Mouse (Mus musculus) lung, embryonic 14.5 days (tissue): Measurements from ENCODE around the gene Gm17334. TPM values are rescaled to one million over a fixed set of nuclear protein-coding genes. Genes with fewer than 3 reads are reported as not detected.

Experiments
- ATAC-seq: fragments of 200-750 bp; cut with Nextera tagmentation; 2 replicates; pipeline ENCODE4 v1.8.0; 2017; ENCODE audit warnings: mild to moderate bottlenecking, moderate TSS enrichment, moderate library complexity; ENCODE audit not compliant: insufficient read depth
- DNase-seq: peaks from one replicate; pipeline ENCODE4 v3.0.0-alpha.2; 2015
- H3K27ac ChIP-seq: fragments of 300-500 bp; sonication (generic); 2 replicates; pipeline ENCODE4 v1.5.1; 2014; ENCODE audit warnings: low read depth, mild to moderate bottlenecking, moderate library complexity
- H3K27me3 ChIP-seq: fragments of 300-500 bp; sonication (generic); 2 replicates; pipeline ENCODE4 v1.6.1; 2014; ENCODE audit warnings: low read length, control low read depth; ENCODE audit not compliant: insufficient read depth
- H3K36me3 ChIP-seq: fragments of 300-500 bp; sonication (generic); 2 replicates; pipeline ENCODE4 v1.6.1; 2014; ENCODE audit warnings: control low read depth; ENCODE audit not compliant: insufficient read depth
- H3K4me1 ChIP-seq: fragments of 300-500 bp; sonication (generic); 2 replicates; pipeline ENCODE4 v1.6.1; 2014; ENCODE audit warnings: antibody characterized with exemption, control low read depth; ENCODE audit not compliant: insufficient read depth
- H3K4me2 ChIP-seq: fragments of 300-500 bp; sonication (generic); 2 replicates; pipeline ENCODE4 v1.6.1; 2014; ENCODE audit warnings: mild to moderate bottlenecking
- H3K4me3 ChIP-seq: fragments of 300-500 bp; sonication (generic); 2 replicates; pipeline ENCODE4 v1.5.1; 2014; ENCODE audit warnings: low read depth, low read length
- H3K9ac ChIP-seq: fragments of 300-500 bp; sonication (generic); 2 replicates; pipeline ENCODE4 v1.6.1; 2014
- H3K9me3 ChIP-seq: fragments of 300-500 bp; sonication (generic); 2 replicates; pipeline ENCODE4 v1.6.1; 2016; ENCODE audit warnings: low read depth, low read length, control low read depth
- CTCF ChIP-seq: IDR thresholded peaks from 2 replicates; pipeline ENCODE4 v1.5.1; 2016; ENCODE audit warnings: antibody characterized with exemption, low read depth
- WGBS: fragments of 180-500 bp; shearing (Covaris S2); extraction: QIAGEN DNeasy Blood & Tissue Kit; methylation state at CpG from one replicate; pipeline ENCODE4 v1.1.7; 2014; 5-methylcytosine and 5-hydroxymethylcytosine counted together
- polyA plus RNA-seq: library from polyadenylated mRNA; unstranded; fragments of >200 nt; fragmentation: Nextera tagmentation; extraction: Ambion mirVana; gene quantifications from 2 replicates; pipeline ENCODE4 v1.2.1, GENCODE M21; 2014

Gene Gm17334
- polyA plus RNA-seq = 0.22 and 0.28 TPM in 2 replicates

DNA sequence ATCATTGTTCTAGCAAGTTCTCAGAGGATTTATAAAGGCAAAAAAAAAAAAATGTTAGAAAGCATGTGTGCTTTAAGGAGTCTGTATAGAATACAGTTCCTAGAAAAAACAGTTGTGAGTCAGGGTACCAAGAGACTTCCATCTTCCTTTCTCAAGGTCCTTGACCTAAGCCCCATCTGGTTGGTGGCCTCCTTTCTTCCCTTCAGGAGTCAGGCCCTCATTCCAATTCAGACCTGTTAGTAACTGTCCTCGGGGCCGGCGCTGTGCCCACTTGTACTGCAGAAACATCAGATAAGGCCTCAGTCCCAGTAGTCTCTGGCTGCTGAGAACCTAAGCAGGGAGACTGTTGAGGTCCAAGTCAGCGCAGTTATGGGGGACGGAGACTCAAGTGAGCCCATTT lies at the start of gene Gm17334:
Gene Gm17334, minus strand, starts transcription at position 101 of the 400 bp plus-strand sequence.
- ATAC-seq (no peak), DNase-seq (no peak)
- no peak within 1 kb of the TSS for H3K9ac ChIP-seq
- no peaks in the 10 kb centered on the region for H3K27me3 ChIP-seq
- TF ChIP-seq CTCF = no peak
- peaks cover 44% of the 10 kb centered on the region for H3K36me3 ChIP-seq
- H3K27ac ChIP-seq = no peak within 1 kb of the TSS
- no peak within 1 kb of the TSS for H3K4me2 ChIP-seq
- no peaks in the 10 kb centered on the region for H3K4me1 ChIP-seq
- H3K4me3 ChIP-seq = no peak within 1 kb of the TSS
- 83% methylated on average over 5 of the region's 5 CpGs for WGBS
- no peaks in the 10 kb centered on the region for H3K9me3 ChIP-seq

DNA sequence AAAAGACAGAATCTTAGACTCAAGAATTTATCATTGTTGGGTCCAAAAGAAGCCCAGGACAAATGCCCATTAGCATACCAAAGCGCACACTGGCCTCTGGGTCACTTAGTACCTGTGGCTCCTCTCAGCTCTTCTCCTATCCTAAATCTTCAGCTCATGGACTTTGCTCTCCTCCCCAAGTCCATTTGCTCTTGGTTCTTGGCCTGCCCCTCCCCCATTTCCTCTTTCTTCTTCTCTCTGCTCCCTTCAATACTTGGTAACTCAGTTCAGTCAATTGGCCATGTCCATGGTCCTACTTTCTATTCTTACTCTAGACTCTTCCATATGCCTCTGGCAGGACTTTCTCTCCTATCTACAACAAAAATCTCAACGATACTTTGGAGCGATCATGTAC lies 49.0 kb upstream of the Gm17334 start:
- no peak for DNase-seq
- Histone ChIP-seq H3K4me2 (no peak overlapping the region), H3K36me3 (no peaks in the 10 kb centered on the region), H3K9ac (no peak overlapping the region), H3K4me1 (no peaks in the 10 kb centered on the region), H3K27me3 (no peaks in the 10 kb centered on the region), H3K4me3 (no peak overlapping the region), H3K27ac (no peak overlapping the region), H3K9me3 (no peaks in the 10 kb centered on the region)
- WGBS = 93% methylated on average over 3 of the region's 3 CpGs
- no peak for TF ChIP-seq CTCF
- no peak for ATAC-seq

DNA sequence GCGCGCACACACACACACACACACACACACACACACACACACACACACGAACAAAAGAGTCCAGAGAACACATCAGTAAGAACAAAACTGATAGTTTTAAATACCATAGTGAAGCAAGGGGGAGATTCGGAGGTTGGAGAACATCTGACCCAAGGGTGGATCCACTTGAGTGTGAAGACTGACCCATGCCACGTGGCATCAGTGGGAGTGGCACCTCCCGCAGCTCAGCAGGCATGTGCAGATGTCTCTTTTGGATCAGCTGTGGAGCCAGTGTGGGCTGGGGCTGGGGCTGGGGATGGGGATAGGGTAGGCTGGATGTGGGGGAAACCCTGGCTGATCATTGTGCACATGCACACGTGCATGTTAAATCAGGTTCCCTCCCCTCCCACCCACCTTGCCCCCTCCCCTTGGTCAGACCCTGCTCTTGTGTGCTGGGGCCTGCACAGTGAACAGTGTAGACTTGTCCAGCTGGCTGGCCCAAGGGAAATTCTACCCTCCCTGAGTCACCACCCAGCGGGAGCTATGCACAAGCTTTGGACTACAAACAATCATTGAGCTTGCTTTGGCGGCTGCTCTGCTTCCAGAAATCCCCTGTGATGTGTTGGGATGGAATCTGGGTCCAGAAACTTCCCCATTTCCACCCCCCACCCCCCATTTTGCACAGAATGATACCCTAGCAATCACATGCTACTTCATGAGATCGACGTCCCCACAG lies 48.4 kb upstream of the Gm17334 start:
- WGBS = 78% methylated on average over 11 of the region's 11 CpGs
- Histone ChIP-seq H3K36me3 (no peaks in the 10 kb centered on the region), H3K27me3 (no peaks in the 10 kb centered on the region), H3K9me3 (no peaks in the 10 kb centered on the region), H3K4me1 (no peaks in the 10 kb centered on the region), H3K4me3 (no peak overlapping the region), H3K9ac (no peak overlapping the region), H3K4me2 (no peak overlapping the region), H3K27ac (no peak overlapping the region)
- ATAC-seq = no peak
- DNase-seq = no peak
- TF ChIP-seq CTCF = no peak

DNA sequence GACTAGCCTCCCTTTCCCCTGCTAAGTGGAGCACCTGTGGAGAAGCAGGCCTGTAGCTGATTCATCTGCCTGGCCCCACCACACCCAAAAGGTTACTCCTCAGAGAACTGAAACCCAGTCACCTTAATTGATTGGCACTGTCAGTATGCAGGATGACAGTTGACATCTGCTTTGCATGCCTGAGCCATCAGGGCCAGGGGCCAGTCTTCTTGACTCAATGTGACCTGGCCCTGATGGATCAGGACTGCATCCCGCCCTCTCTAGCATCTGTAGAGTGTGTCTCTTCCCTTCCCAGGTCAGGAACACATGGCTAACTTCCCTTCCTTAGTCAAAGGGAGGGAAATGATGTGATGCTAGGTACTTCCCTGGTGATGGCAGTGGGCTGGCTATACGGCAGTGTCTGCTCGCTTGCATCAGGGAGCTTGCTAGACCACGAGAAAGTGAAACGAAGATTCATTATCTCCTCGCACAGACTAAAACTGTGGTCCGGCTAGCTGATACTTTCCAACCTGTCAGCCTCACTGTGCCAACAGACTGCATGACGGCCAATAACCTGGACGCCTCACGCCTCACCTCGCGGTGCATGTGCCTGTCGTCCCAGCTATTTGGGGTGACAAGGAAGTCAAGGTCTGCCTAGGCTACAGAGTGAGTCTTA lies 47.7 kb upstream of the Gm17334 start:
- no peak for TF ChIP-seq CTCF
- Histone ChIP-seq H3K4me3 (no peak overlapping the region), H3K27ac (no peak overlapping the region), H3K36me3 (no peaks in the 10 kb centered on the region), H3K4me2 (no peak overlapping the region), H3K9me3 (no peaks in the 10 kb centered on the region), H3K27me3 (no peaks in the 10 kb centered on the region), H3K4me1 (no peaks in the 10 kb centered on the region), H3K9ac (no peak overlapping the region)
- no peak for DNase-seq
- ATAC-seq = no peak
- 75% methylated on average over 13 of the region's 13 CpGs for WGBS

DNA sequence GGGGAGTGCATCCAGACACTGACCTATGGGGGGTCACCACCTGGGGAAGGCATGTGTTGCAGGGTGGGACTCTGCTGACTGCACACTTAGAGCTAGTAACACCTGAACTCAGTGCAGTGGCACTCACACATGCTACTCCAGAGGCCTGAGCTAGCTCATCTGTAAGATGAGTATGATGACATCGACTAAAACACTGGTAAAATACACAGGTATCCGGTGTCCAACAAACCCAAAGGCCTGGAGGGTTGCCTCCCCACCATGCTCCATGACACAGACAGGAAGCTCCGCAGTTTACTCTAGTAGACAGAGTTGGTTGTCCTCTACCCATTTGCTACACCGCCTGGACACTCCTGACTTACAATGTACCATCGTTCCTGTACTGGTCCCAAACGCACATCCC lies 46.5 kb upstream of the Gm17334 start:
- Histone ChIP-seq H3K4me2 (no peak overlapping the region), H3K36me3 (no peaks in the 10 kb centered on the region), H3K27ac (no peak overlapping the region), H3K27me3 (no peaks in the 10 kb centered on the region), H3K9ac (no peak overlapping the region), H3K4me1 (no peaks in the 10 kb centered on the region), H3K9me3 (no peaks in the 10 kb centered on the region), H3K4me3 (no peak overlapping the region)
- no peak for TF ChIP-seq CTCF
- DNase-seq = no peak
- ATAC-seq = no peak
- 94% methylated on average over 6 of the region's 6 CpGs for WGBS

DNA sequence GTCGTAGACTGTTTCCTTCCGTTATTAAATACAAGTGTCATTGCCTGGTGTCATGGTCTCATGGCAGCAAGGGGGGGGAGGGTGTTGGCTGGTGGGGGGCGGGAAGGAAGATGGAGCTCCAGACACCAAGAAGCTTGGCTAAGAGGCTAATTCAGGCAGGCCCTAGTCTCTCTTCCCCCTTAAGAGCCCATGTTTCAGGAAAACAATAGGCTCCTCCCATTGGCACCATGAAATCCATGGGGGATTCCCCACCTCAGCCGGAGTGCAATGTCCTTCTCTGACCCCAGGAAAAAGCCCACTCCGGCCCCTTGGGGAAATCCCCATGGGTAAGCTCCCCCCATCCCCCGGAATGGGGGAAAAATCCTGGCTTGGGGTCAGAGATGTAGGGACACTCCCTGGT lies 45.8 kb upstream of the Gm17334 start:
- H3K9ac ChIP-seq = no peak overlapping the region
- no peak for ATAC-seq
- no peak for DNase-seq
- no peaks in the 10 kb centered on the region for H3K27me3 ChIP-seq
- H3K4me3 ChIP-seq = no peak overlapping the region
- H3K4me1 ChIP-seq = no peaks in the 10 kb centered on the region
- H3K4me2 ChIP-seq = no peak overlapping the region
- no peak for TF ChIP-seq CTCF
- whole genome bisulfite sequencing = 45% methylated on average over 6 of the region's 6 CpGs
- H3K36me3 ChIP-seq = no peaks in the 10 kb centered on the region
- H3K9me3 ChIP-seq = no peaks in the 10 kb centered on the region
- no peak overlapping the region for H3K27ac ChIP-seq

DNA sequence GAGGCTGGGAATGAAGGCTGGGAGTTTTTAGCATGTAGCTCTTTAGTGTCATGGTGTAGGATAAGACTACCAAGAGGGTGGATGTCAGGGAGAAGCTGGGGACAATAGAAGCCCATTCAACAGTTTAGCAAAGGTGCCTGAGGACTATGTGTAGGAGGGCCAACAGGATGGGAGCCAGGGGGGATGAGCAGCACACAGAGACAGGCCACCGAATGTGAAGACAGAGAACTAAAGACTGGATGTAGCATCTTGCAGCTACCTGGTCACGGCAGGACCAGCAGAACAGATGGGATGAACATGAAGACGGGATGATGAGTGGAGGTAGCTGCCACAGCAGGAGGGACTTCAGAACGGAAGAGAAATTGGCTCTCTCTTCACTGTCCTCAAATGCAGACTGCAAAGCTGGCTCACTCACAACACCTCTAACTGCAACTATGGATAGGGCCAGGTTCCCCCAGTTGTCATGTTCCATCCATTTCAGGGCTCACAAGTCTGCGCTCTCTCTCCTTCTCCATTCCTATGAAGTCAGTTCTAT lies 43.9 kb upstream of the Gm17334 start:
- no peak for ATAC-seq
- no peaks in the 10 kb centered on the region for H3K9me3 ChIP-seq
- no peaks in the 10 kb centered on the region for H3K4me1 ChIP-seq
- no peak overlapping the region for H3K4me2 ChIP-seq
- no peak overlapping the region for H3K27ac ChIP-seq
- no peaks in the 10 kb centered on the region for H3K27me3 ChIP-seq
- no peak for DNase-seq
- H3K9ac ChIP-seq = no peak overlapping the region
- 88% methylated on average over 5 of the region's 5 CpGs for WGBS
- no peak overlapping the region for H3K4me3 ChIP-seq
- no peak for TF ChIP-seq CTCF
- H3K36me3 ChIP-seq = no peaks in the 10 kb centered on the region
